Mouse (Mus musculus): ENCODE results near the gene Crtc3.

Gene Crtc3

DNA sequence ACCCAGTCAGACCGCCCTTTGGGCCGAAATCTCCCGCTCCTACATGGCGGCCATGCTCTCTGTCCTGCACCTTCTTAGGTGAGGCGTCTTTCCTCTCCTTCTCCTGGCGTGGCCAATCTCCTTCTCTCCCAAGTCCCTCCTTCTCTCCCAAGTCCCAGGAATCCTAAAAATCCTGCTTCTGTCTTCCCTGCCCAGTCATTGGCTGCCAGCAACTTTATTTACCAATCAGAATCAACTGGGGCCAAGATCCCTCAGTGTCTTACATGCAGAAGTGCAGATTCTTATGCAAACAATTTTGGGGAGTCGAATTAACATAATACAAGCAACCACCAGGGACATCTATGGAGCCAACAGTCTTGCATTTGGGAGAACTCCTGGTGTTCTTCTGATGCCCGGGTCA, 120.7 kb downstream of the Crtc3 start:
- no peak for ATAC-seq (ENCODE audit: insufficient number of reproducible peaks, low FRiP score, low TSS enrichment)

DNA sequence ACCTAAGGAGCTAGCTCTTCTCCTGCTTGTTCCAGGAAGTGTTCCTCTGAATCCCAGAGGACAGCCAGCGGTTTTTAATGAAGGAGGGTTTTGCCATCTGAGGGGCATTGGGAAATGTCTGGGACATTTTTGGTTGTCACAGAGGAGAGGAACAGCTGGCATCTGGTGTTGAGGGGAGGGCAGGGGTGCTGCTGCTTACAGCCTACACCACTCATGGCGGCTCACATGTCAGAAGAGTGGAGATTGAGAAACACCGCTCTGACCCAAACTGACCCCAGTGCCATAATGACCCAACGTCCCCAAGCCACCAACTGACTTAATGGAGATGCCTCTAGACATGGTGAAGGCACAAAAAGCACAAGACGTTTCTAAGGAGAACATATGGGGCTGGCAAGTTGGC, 126.7 kb downstream of the Crtc3 start:
- ATAC-seq (ENCODE audit: insufficient number of reproducible peaks, low FRiP score, low TSS enrichment): no peak

DNA sequence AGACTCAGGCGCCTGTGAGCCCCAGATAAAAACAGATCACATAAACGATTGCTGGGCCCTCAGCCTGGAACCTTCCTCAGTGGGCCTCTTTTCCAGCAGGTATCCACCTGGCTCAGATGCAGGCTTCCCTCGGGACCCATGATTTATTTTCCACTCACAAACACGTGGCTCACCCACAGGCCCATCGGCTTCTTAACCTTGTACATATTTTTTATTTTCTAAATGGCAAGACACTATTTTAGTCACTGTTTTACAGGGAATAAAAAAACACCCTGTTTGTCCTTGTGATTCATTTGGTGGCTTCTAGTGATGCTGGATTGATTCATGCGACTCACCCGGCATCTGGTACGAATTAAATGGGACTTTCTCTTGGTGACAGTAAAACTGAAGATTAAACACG, 127.4 kb downstream of the Crtc3 start:
- no peak for ATAC-seq (ENCODE audit: insufficient number of reproducible peaks, low FRiP score, low TSS enrichment)

DNA sequence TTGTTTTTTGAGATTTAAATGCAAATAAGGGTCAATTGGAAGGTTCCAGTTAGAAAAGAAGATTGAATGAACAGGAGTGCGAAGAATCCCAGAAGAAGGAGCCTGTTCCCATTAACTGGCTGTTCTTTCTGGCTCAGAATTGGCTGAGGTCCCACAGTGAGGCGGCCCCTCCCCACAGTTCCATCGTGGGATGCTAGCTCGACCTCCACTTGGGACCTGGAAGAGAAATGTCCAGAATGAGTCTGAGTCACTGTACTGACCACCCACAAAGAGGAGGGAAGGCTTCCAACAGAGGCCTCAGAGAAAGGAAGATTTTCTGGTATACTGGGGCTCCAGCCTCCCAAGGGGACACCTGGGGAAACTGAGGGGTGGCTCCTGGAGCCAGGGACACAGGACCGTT, 130.1 kb downstream of the Crtc3 start:
- no peak for ATAC-seq (ENCODE audit: insufficient number of reproducible peaks, low FRiP score, low TSS enrichment)

DNA sequence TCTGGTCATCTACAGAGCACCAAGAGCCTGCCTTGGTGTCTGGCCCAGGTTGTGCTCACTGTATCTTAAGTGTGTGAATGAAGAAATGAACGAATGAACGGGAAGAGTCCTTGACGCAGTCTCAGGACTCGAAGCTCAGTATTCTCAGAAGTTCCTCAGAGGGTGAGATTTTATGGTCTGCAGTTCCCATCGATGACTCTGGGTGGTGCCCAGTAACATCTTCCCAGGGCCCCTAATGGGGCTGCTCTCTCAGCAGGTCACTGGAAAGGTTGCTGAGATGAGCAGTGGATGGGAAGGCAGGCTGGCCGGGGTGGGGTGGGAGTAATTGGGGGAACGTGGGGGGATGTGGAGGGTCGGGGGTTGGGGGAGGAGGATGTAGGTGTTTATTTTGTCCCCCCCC, 130.6 kb downstream of the Crtc3 start:
- ATAC-seq (ENCODE audit: insufficient number of reproducible peaks, low FRiP score, low TSS enrichment): no peak

- ATAC-seq (ENCODE audit: insufficient number of reproducible peaks, low FRiP score, low TSS enrichment): no peak
Measured at GRCm38 (mm10) chr7:80557161-80557560, 131.5 kb downstream of the Crtc3 start.

DNA sequence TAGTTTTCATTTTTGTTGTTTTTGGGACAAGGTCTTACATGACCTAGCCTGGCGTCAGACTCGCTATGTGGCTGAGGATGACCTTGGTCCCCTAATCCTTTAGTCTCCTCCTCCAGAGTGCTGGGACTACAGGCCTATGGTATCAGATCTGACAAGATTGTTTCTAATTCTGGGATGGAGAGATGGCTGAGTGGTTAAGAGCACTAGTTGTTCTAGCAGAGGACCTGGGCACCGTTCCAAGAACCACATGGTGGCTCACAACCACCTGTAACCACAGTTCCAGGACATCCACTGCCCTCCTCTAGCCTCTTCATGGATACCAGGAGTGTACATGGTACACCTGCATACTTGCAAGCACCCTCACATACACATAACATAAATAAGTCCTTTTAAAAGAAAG, 132.5 kb downstream of the Crtc3 start:
- no peak for ATAC-seq (ENCODE audit: insufficient number of reproducible peaks, low FRiP score, low TSS enrichment)

DNA sequence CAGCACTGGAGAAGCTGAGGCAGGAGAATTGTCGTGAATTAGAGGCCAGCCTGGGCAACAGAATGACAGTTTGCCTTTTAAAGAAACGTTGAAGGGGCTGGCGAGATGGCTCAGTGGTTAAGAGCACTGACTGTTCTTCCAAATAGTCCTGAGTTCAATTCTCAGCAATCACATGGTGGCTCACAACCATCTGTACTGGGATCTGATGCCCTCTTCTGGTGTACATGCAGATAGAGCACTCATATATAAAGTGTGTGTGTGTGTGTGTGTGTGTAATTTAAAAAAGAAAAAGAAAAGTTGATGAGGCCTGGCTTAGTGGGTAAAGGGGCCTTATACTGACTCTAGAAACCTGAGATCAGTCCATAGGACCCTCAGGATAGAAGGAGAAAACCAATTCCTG, 133.5 kb downstream of the Crtc3 start:
- ATAC-seq (ENCODE audit: insufficient number of reproducible peaks, low FRiP score, low TSS enrichment): no peak

DNA sequence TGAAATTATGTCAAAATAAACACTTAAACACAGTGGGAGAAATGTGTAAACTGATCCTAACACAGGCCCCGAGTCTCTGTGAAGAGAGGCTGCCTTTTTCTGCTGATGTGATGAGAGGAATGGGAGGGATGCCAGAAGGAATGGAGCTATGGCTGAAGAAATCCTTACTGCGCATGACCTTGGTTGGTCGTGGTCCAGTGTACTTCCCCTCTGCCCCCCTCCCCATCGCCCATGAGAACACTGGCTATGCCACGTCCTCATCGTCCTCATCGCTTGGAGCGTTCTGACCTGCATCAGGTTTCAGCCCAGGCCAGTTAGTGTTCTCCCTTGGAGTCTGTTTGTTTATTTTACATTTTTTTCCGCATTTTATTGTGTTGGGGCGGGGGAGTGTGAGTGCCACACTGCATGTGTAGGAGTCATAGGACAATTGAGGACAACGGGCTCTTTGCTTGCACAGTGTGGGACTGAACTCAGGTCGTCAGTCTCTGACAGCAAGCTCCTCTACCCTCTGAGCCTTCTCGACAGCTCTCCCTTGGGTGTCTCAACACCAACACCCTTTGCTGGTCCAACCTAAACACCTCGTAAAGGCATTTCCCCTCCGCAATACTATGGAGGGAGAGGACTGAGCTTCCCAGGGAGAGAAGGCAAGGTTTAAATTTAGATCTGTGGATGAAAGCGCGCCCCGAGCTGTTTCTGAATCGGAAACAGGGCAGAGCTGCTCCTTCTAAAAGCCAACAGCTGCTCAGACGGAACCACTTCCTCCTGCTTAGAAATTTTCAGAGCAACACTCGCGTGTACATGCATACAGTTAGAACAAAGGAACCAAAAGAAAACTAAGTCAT, 134.3 kb downstream of the Crtc3 start:
- no peak for ATAC-seq (ENCODE audit: insufficient number of reproducible peaks, low FRiP score, low TSS enrichment)

- no peak for ATAC-seq (ENCODE audit: insufficient number of reproducible peaks, low FRiP score, low TSS enrichment)
Measured at GRCm38 (mm10) chr7:80548513-80549260, 140.0 kb downstream of the Crtc3 start.

GRCm38 (mm10) chr7:80542139-80542831, 146.4 kb downstream of the Crtc3 start:
- ATAC-seq (ENCODE audit: insufficient number of reproducible peaks, low FRiP score, low TSS enrichment): no peak

DNA sequence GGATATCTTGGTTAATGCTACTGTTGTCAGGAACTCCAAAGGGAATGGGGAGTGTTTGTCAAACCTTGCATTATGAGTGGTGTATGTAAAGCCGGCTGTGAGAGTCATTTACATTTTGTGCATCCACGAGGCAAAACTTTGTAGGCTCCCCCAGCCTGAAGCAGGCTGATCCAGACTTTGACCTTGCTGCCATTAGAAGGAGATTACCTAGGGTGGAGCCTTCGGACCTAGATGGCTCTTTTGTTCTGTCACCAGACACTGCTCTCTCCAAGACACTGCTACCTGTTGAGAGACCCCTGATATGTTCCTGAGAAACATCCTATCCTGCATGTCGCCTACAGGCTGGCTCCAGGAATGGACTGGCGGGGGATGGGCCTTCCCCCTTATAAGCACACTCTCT, 149.1 kb downstream of the Crtc3 start:
- ATAC-seq (ENCODE audit: insufficient number of reproducible peaks, low FRiP score, low TSS enrichment): no peak
